Mouse (Mus musculus): ENCODE measurements around the gene Ly6g5b.

DNA sequence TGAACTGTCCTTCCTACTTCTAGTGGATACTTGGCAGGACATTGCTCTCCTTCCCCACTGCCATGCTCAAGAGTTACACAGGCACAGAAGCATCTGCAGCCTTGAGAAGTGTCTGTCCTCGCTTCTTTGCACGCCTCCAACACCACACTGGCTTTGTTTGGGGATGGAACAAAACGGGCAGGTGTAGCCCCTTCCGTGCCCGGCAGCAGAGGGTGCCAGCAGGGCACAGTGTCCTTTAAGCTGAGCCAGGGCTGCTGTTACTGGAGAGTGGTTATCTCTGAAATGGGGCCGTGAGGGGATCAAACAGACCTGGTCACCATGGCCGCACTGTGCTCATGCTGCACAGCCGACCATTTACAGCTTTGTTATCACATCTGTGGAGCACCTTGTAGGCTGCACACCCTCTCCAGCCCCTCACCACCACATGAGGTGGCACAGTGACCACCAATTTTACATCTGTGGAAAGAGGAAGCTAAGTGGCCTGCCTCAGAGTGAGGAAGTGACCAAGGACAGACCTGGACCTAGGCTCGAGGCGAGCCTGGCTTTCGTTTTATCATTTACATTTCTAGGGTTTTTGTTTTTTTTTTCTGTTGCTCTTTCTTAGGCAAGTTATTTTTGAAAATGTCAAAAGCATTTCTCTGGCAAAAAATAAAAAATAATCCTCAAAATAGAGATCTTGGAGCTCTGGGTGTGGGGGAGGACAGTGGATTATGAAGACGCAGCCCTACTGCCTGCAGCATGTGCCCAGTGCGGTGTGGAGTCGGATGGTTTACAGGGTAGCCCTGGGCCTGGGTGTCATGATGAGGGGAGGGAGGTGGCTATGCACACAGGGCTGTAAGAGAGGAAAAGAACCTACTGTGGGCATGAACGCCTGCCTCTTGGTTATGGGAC, 20.5 kb downstream of the Ly6g5b start:
- TF ChIP-seq CTCF (IDR thresholded peaks at IDR 0.05; ENCODE audit: low read depth, low read length) (no peak), POLR2A (IDR thresholded peaks at IDR 0.05; ENCODE audit: borderline replicate concordance, low read depth, low read length) (no peak)
